15 mouse cellular contexts compared by ENCODE assay signal in genomic region chr4:12779211-12779610, GRCm38 (mm10).
"Had no signal": no experiment of that assay in that cellular context is flagged by ENCODE, and none has a peak within 500 bp of the region (broad histone marks: within the 10 kb centered on the region; RNA-seq: fewer than 3 reads in every experiment).

No protein-coding gene starts in this region.

- DNase-seq: liver, postnatal 0 days; lung, adult 2 months; lung, postnatal 36 days; right cerebral cortex, postnatal 14 days; thymus, adult 18-20 months; thymus, postnatal 14 days; thymus, postnatal 36 days had no signal

- H3K4me2 ChIP-seq: liver, embryonic 15.5 days; midbrain, embryonic 11.5 days; midbrain, embryonic 13.5 days; midbrain, embryonic 15.5 days; neural tube, embryonic 12.5 days had no signal

- H3K4me1 ChIP-seq: liver, embryonic 15.5 days had no signal

- H3K4me3 ChIP-seq: liver, embryonic 15.5 days; megakaryocyte, embryonic 14.5 days; midbrain, embryonic 13.5 days; midbrain, embryonic 15.5 days; neural tube, embryonic 12.5 days had no signal

- H3K9ac ChIP-seq: liver, embryonic 15.5 days; liver, postnatal 0 days; midbrain, embryonic 13.5 days; midbrain, embryonic 15.5 days; neural tube, embryonic 12.5 days had no signal

- H3K27ac ChIP-seq: liver, embryonic 15.5 days; macrophage; midbrain, embryonic 13.5 days; midbrain, embryonic 15.5 days; neural tube, embryonic 12.5 days had no signal

- H3K36me3 ChIP-seq: liver, embryonic 15.5 days; midbrain, embryonic 13.5 days; midbrain, embryonic 15.5 days; neural tube, embryonic 12.5 days had no signal

- ATAC-seq: liver, postnatal 0 days; lung, postnatal 0 days; midbrain, embryonic 13.5 days; midbrain, embryonic 15.5 days had no signal

- H3K9me3 ChIP-seq: liver, embryonic 15.5 days; megakaryocyte, embryonic 14.5 days; midbrain, embryonic 13.5 days; midbrain, embryonic 15.5 days; neural tube, embryonic 12.5 days had no signal

- H3K27me3 ChIP-seq: liver, embryonic 15.5 days; megakaryocyte, embryonic 14.5 days; midbrain, embryonic 13.5 days; midbrain, embryonic 15.5 days; neural tube, embryonic 12.5 days had no signal
